Mouse (Mus musculus) heart, embryonic 14.5 days (tissue): ENCODE measurements at regions not wholly inside any gene's neighbourhood (a gene's known extent, or its start where the extent isn't known, plus 50 kb on each side); places are given as distances from the start of the nearest gene placed in this dataset.

Source experiments
- ATAC-seq: fragments of 200-750 bp; cut with Nextera tagmentation; 2 replicates; pipeline ENCODE4 v1.8.0; 2017; ENCODE audit warnings: low read depth, moderate TSS enrichment; ENCODE audit not compliant: insufficient number of reproducible peaks, insufficient read depth, low FRiP score
- H3K27ac ChIP-seq, 2 experiments: fragments of 200-500 bp in 1 of 2; fragments of 300-500 bp in 1 of 2; sonication (generic) in 1 of 2; replicated peaks in 1 of 2; 2 replicates each; pipeline ENCODE4 v1.5.1; 2012 to 2014; ENCODE audit warnings: low read depth in 2 of 2, low read length in 2 of 2, control low read depth in 1 of 2, mild to moderate bottlenecking in 1 of 2, mixed read lengths in 1 of 2; ENCODE audit not compliant: control insufficient read depth in 1 of 2, insufficient read depth in 1 of 2
- H3K27me3 ChIP-seq: fragments of 300-500 bp; sonication (generic); 2 replicates; pipeline ENCODE4 v1.6.1; 2014; ENCODE audit warnings: mild to moderate bottlenecking, low read length, control low read depth; ENCODE audit not compliant: control insufficient read depth, insufficient read depth
- H3K36me3 ChIP-seq: fragments of 300-500 bp; sonication (generic); 2 replicates; pipeline ENCODE4 v1.6.1; 2014; ENCODE audit warnings: mild to moderate bottlenecking, control low read depth, low read length, mixed read lengths; ENCODE audit not compliant: control insufficient read depth, insufficient read depth
- H3K4me1 ChIP-seq, 2 experiments: fragments of 200-500 bp in 1 of 2; fragments of 300-500 bp in 1 of 2; sonication (generic) in 1 of 2; 2 replicates each; pipeline ENCODE4 v1.6.1; 2012 to 2014; ENCODE audit warnings: low read length in 2 of 2, control low read depth in 1 of 2, mixed read lengths in 1 of 2; ENCODE audit not compliant: control insufficient read depth in 2 of 2, insufficient read depth in 2 of 2
- H3K4me2 ChIP-seq: fragments of 300-500 bp; sonication (generic); 2 replicates; pipeline ENCODE4 v1.6.1; 2014; ENCODE audit warnings: mild to moderate bottlenecking, low read length
- H3K4me3 ChIP-seq, 2 experiments: fragments of 200-500 bp in 1 of 2; fragments of 300-500 bp in 1 of 2; sonication (generic) in 1 of 2; 2 replicates each; pipeline ENCODE4 v1.5.1; 2012 to 2014; ENCODE audit warnings: low read length in 2 of 2, mild to moderate bottlenecking in 2 of 2, control low read depth in 1 of 2, low read depth in 1 of 2, moderate library complexity in 1 of 2; ENCODE audit not compliant: control insufficient read depth in 1 of 2, insufficient read depth in 1 of 2
- H3K9ac ChIP-seq: fragments of 300-500 bp; sonication (generic); 2 replicates; pipeline ENCODE4 v1.6.1; 2014; ENCODE audit warnings: mild to moderate bottlenecking, low read length
- H3K9me3 ChIP-seq: fragments of 300-500 bp; sonication (generic); 2 replicates; pipeline ENCODE4 v1.6.1; 2016; ENCODE audit warnings: low read length, control low read depth; ENCODE audit not compliant: control insufficient read depth
- WGBS: fragments of 180-500 bp; shearing (Covaris S2); extraction: QIAGEN DNeasy Blood & Tissue Kit; methylation state at CpG from one replicate; pipeline ENCODE4 v1.1.7; 2014; 5-methylcytosine and 5-hydroxymethylcytosine counted together

DNA sequence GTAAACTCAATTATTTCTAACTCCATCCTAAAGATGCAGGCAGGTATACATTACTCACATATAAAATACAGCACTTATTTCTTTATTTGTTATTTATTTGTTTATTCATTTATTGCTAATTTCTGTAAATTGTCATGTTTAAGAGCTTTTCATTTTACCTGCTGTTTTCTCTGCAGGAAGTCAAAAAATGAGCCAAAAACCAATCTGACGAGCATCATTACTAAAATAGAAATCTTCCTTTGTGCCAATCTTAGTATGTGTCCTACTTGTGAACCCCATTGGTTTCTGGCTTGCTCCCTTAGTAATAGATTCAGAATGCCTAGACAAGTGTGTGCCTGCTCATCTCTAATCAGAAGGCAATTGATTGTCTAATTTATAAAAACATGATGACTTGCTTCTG lies 495.1 kb upstream of the Manea start:
- no peak overlapping the region for H3K9ac ChIP-seq
- 69% methylated on average over 1 of the region's 1 CpGs for WGBS

DNA sequence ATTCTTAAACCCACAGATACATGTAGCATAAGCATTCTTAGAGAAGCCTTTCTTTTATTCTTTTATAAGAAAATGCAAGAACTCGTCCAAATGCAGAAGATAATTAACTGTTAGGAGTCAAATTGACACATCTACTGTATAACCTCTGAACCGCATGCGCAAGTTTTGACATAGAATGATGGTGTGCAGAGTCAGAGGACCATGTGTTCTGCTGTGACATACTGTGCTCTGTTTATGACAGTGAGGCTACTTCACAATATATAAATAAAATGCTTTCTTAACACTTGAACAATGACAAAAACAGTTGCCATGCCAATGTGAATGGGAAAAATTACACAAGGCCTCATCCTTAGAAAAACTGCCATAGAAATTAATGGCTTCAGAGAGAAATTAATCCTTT lies 454.1 kb upstream of the Manea start:
- H3K4me1 ChIP-seq: no peaks in the 10 kb centered on the region
- H3K9ac ChIP-seq: no peak overlapping the region
- H3K4me2 ChIP-seq: no peak overlapping the region
- no peaks in the 10 kb centered on the region for H3K36me3 ChIP-seq
- no peak overlapping the region for H3K4me3 ChIP-seq
- H3K27me3 ChIP-seq: no peaks in the 10 kb centered on the region
- no peaks in the 10 kb centered on the region for H3K9me3 ChIP-seq
- no peak for ATAC-seq
- 81% methylated on average over 3 of the region's 3 CpGs for WGBS
- H3K27ac ChIP-seq: no peak overlapping the region

More for the DNA sequence above, 495.1 kb upstream of the Manea start:
- no peak for ATAC-seq
- Histone ChIP-seq H3K9me3 (no peaks in the 10 kb centered on the region), H3K36me3 (no peaks in the 10 kb centered on the region), H3K27me3 (no peaks in the 10 kb centered on the region), H3K27ac (no peak overlapping the region), H3K4me2 (no peak overlapping the region), H3K4me1 (no peaks in the 10 kb centered on the region), H3K4me3 (no peak overlapping the region)

DNA sequence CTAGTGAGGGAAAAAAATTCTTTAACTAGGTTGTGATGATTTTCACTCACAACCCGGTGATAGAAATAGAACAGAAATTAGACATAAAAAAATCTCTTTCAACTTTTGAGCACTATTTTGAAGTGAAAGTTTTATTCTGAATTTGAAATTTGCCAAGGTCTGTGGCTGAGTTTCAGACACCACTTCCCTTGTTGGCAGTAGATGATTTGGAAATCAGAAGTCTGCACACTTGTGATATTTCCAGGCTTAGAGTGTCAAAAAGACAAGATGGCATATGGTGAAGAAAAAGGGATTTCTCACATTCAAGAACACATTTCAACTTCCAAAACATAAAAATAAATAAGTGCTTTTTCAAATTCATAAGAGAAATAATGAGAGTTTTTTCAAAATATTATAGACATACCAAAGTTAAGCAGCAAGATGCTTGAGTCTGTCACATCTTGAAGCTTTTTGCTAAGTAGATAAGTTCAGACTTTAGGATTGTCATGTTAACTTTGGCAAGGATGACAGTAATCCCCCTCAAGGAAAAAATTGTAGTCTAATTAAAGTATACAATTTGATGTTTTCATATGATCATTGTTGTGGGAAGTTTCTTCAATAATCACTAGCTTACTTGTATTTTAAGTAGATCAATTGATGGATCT lies 446.6 kb upstream of the Manea start:
- H3K9me3 ChIP-seq: no peaks in the 10 kb centered on the region
- H3K27me3 ChIP-seq: no peaks in the 10 kb centered on the region
- WGBS: 80% methylated on average over 1 of the region's 1 CpGs

DNA sequence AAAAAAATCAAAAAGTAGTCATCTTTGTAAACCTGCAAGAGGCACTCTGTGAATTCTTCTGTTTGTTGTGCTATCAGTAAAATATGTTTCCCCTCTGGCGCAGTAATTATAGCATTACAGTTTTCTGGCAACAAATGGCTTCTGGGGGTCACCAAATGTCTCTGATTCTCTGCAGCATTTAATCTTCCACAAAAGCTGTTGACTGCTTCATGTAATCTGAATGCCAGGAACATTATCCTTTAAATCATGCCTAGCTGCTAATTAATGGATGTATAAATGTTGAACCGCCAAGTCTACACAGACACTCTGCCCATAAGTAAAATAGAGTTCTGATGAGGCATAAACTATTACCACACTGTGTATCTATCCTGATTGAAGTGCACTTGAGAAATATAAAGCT lies 421.2 kb upstream of the Manea start:
- no peak overlapping the region for H3K27ac ChIP-seq
- H3K9ac ChIP-seq: no peak overlapping the region
- no peaks in the 10 kb centered on the region for H3K9me3 ChIP-seq
- no peak overlapping the region for H3K4me2 ChIP-seq
- ATAC-seq: no peak
- no peaks in the 10 kb centered on the region for H3K27me3 ChIP-seq
- WGBS: 75% methylated on average over 2 of the region's 2 CpGs
- H3K4me3 ChIP-seq: no peak overlapping the region
- no peaks in the 10 kb centered on the region for H3K4me1 ChIP-seq
- no peaks in the 10 kb centered on the region for H3K36me3 ChIP-seq

More for the DNA sequence above, 446.6 kb upstream of the Manea start:
- H3K9ac ChIP-seq: no peak overlapping the region
- no peak overlapping the region for H3K4me3 ChIP-seq
- H3K4me1 ChIP-seq: no peaks in the 10 kb centered on the region
- no peak for ATAC-seq
- no peaks in the 10 kb centered on the region for H3K36me3 ChIP-seq
- no peak overlapping the region for H3K27ac ChIP-seq
- no peak overlapping the region for H3K4me2 ChIP-seq

DNA sequence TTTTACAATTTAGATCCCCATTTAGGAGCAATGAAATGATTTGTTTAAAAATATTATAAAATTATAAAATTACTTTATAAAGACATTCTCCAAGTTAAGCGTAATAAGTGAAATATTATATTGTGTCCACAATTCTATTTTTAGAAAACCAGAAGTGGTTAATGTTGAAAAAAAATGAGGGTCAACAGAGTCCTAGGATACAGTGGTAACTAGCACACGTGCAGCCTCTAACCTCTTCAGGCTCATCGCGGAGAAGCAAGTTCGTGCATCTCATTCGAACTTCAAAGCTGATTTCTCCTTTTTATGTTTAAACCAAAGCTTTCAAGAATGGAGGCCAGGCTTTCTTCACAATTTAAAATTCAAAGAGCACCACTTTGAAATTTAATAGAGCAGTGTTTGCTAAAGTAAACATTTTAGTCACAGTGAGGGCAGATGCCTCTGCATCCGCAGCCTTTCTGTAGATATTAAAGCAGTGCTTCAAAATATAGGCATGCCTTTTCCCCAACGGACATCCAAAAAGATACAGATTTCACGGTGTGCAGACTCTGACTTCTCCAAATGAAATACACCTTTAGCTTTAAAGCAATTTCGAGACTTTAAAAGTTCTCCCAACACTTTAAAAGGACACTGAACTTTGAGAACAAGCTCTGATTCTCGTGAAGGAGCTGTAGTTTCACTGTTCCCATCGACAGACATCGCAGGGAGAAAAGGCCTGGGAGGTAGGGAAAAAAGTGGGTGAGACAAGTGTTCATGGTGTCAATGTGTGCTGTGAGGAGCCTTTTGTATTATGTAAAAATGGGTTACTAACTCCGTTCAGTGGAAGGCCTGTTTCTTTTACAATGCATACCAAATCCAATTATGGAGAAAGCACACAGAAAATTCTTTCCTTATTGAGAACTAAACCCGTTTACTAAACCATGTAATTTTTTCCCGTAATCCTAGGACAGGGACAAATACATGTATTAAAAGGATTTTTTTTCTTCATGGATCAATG lies 419.8 kb upstream of the Manea start:
- no peak overlapping the region for H3K4me2 ChIP-seq
- 67% methylated on average over 16 of the region's 16 CpGs for WGBS
- no peak overlapping the region for H3K9ac ChIP-seq
- H3K4me3 ChIP-seq: no peak overlapping the region
- ATAC-seq: no peak
- no peaks in the 10 kb centered on the region for H3K36me3 ChIP-seq
- H3K27me3 ChIP-seq: no peaks in the 10 kb centered on the region
- no peaks in the 10 kb centered on the region for H3K4me1 ChIP-seq
- H3K9me3 ChIP-seq: no peaks in the 10 kb centered on the region
- no peak overlapping the region for H3K27ac ChIP-seq

DNA sequence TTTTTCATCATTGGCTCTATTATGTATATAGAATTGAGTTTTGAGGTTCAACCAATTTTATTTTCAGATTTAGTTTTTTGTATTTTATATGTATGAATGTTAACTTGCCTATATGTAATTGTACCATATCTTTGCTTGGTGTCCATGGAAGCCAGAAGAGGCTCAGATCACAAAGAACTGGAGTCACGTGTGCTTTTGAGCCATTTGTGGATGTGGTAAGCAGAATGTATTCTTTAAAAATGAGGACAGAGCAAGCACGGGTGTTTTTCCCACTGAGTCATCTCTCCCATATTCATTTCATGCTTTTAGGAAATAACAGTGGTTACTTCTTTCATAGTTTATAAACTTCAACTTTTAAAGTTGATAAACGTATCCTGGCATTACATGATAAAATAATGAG lies 394.1 kb upstream of the Manea start:
- Histone ChIP-seq H3K4me2 (no peak overlapping the region), H3K4me1 (no peaks in the 10 kb centered on the region), H3K27ac (no peak overlapping the region), H3K27me3 (no peaks in the 10 kb centered on the region), H3K4me3 (no peak overlapping the region), H3K9ac (no peak overlapping the region), H3K36me3 (no peaks in the 10 kb centered on the region), H3K9me3 (no peaks in the 10 kb centered on the region)
- ATAC-seq: no peak
- WGBS: 70% methylated on average over 3 of the region's 3 CpGs

DNA sequence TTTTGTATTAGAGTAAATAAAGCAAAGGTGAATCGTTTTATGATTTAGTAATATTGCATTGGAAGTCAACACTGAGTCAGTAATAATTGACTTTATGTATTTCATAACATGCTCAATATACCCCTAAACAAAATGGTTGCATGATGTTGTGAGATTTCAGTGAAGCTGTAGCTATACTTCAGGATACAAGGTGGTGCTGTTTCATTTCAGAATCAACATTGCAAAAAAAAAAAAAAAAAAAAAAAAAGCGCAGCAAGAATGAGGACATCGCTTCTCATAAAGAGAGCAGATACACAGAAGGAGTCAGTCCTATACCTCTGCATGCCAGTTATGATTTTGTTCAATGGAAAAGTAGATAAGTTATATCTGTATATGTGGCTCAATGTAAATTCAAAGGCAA lies 389.7 kb upstream of the Manea start:
- no peak overlapping the region for H3K27ac ChIP-seq
- H3K9me3 ChIP-seq: no peaks in the 10 kb centered on the region
- no peaks in the 10 kb centered on the region for H3K4me1 ChIP-seq
- H3K4me3 ChIP-seq: no peak overlapping the region
- 63% methylated on average over 3 of the region's 3 CpGs for WGBS
- no peaks in the 10 kb centered on the region for H3K27me3 ChIP-seq
- ATAC-seq: no peak
- H3K9ac ChIP-seq: no peak overlapping the region
- H3K4me2 ChIP-seq: no peak overlapping the region
- H3K36me3 ChIP-seq: no peaks in the 10 kb centered on the region
